Comparison of ENCODE assay signal across 22 mouse cellular contexts in the genomic region with DNA sequence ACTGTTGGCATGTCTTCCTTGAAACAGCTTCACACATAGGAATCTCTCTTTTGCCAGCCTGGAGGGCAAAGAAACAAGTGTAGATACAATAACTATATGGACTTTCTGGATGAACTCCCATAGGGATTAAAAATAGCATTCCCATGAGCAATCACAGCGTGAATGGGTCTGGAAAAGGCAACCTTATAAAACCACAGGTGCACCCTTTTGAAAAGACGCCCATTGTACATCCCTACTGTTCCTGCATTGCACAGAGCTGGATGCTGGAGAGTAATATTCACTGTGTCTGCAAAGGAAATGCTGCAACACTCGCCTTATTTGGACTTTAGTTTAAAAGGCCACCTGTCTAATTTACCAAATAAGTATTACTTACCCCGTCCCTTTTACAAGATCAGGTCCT.
"Had no signal": no experiment of that assay in that cellular context is flagged by ENCODE, and none has a peak within 500 bp of the region (broad histone marks: within the 10 kb centered on the region; RNA-seq: fewer than 3 reads in every experiment).

No protein-coding gene starts in this region.

- DNase-seq: kidney, adult 9 months; kidney, postnatal 14 days; kidney, postnatal 4 days; layer of hippocampus, adult 9-11 months; liver; lung, adult 18-20 months; lung, postnatal 10 days; lung, postnatal 36 days; right cerebral cortex, adult 18-20 months; right cerebral cortex, postnatal 14 days; right cerebral cortex, postnatal 4 days; thymus, adult 2 months; thymus, postnatal 14 days; thymus, postnatal 4 days had no signal

- H3K27ac ChIP-seq: liver, embryonic 12.5 days; liver, embryonic 15.5 days; lung, embryonic 15.5 days; midbrain, embryonic 10.5 days; neural tube, embryonic 12.5 days; neural tube, embryonic 15.5 days; stomach, postnatal 0 days had no signal

- H3K9ac ChIP-seq: liver, embryonic 12.5 days; liver, embryonic 15.5 days; lung, embryonic 15.5 days; neural tube, embryonic 12.5 days; neural tube, embryonic 15.5 days had no signal

- H3K27me3 ChIP-seq: liver, embryonic 12.5 days; liver, embryonic 15.5 days; lung, embryonic 15.5 days; neural tube, embryonic 12.5 days; neural tube, embryonic 15.5 days had no signal

- H3K4me3 ChIP-seq: liver, embryonic 12.5 days; liver, embryonic 15.5 days; lung, embryonic 15.5 days; megakaryocyte, embryonic 14.5 days; midbrain, embryonic 10.5 days; neural tube, embryonic 12.5 days; neural tube, embryonic 15.5 days had no signal

- H3K4me2 ChIP-seq: liver, embryonic 12.5 days; liver, embryonic 15.5 days; lung, embryonic 15.5 days; neural tube, embryonic 12.5 days; neural tube, embryonic 15.5 days had no signal

- ATAC-seq: liver, embryonic 12.5 days had no signal

- H3K36me3 ChIP-seq: liver, embryonic 12.5 days; liver, embryonic 15.5 days; lung, embryonic 15.5 days; midbrain, embryonic 10.5 days; neural tube, embryonic 12.5 days; neural tube, embryonic 15.5 days had no signal

- H3K4me1 ChIP-seq: liver, embryonic 12.5 days; megakaryocyte, embryonic 14.5 days had no signal

- H3K9me3 ChIP-seq: liver, embryonic 12.5 days; liver, embryonic 15.5 days; lung, embryonic 15.5 days; midbrain, embryonic 10.5 days; neural tube, embryonic 12.5 days; neural tube, embryonic 15.5 days had no signal
